Mouse (Mus musculus): ENCODE measurements at regions not wholly inside any gene's neighbourhood (a gene's known extent, or its start where the extent isn't known, plus 50 kb on each side); places are given as distances from the start of the nearest gene placed in this dataset.
A peak's percentile ranks its signal among the peaks of the same experiment; 100 is the strongest.
"Not testable (repeated sequence)": the region's sequence is repeated elsewhere in the genome, so short reads cannot be mapped to it uniquely, and the experiment has no call there.

- peak; percentile 3 for DNase-seq
These were observed 160.9 kb downstream of the Gm6760 start for GRCm38 (mm10) chrX:63991127-63991526.

- DNase-seq, result not testable (repeated sequence)
These were observed 179.6 kb downstream of the Gm6760 start for GRCm38 (mm10) chrX:63972386-63972785.
